Mouse (Mus musculus) bone marrow macrophage, adult 2 months (primary cell): Measurements from ENCODE around the gene Cracr2b.

ENCODE experiments used
- CTCF ChIP-seq: IDR thresholded peaks from 2 replicates; pipeline ENCODE4 v1.5.1; 2012; ENCODE audit warnings: low read depth, mild to moderate bottlenecking, low read length, moderate library complexity
- POLR2A ChIP-seq: IDR thresholded peaks from 2 replicates; pipeline ENCODE4 v1.6.1; 2012; ENCODE audit warnings: mild to moderate bottlenecking, low read depth, low read length, borderline replicate concordance

DNA sequence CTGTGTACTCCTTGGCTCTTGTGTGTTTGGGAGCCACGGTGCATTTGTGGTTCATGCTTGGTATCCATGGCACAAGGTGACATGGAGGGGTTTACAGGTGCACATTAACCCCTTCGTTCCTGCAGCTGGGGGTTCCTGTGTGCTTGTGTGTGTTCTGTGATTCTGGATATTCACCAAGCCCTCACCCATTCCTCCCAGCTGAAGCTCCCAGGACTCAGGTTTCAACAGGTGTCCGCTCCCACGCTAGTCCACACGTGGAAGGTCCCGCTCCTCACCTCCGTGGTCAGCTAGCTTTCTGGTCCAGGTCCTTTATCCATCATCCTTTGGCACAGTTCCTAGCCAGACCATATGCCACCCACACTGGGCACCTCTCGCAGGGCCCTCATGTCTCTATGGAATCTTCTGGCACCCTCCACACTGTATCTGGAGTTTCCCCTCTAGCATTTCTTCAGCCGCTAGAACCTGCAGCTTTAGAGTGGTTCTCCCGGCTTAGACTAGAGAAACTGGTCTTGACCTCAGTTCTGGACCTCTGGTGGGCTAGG lies 5.8 kb downstream of the Cracr2b start:
- TF ChIP-seq CTCF: no peak
- TF ChIP-seq POLR2A: no peak
